Mouse (Mus musculus) heart, embryonic 16.5 days (tissue): ENCODE measurements around the gene Dyrk1b. TPM values are rescaled to one million over a fixed set of nuclear protein-coding genes. Genes with fewer than 3 reads are reported as not detected.
A peak's percentile ranks its signal among the peaks of the same experiment; 100 is the strongest.
"Not testable (repeated sequence)": the region's sequence is repeated elsewhere in the genome, so short reads cannot be mapped to it uniquely, and the experiment has no call there.

Experiments used
- ATAC-seq: fragments of 200-750 bp; cut with Nextera tagmentation; replicated peaks from 2 replicates; pipeline ENCODE4 v1.8.0; 2017; ENCODE audit warnings: moderate number of reproducible peaks; ENCODE audit not compliant: insufficient read depth, low FRiP score; ENCODE audit errors: extremely low read depth
- H3K27ac ChIP-seq: fragments of 300-500 bp; sonication (generic); 2 replicates; pipeline ENCODE4 v1.5.1; 2014; ENCODE audit warnings: mild to moderate bottlenecking, low read length, control low read depth, moderate library complexity
- H3K27me3 ChIP-seq: fragments of 300-500 bp; sonication (generic); 2 replicates; pipeline ENCODE4 v1.6.1; 2014; ENCODE audit warnings: low read length, mixed read lengths; ENCODE audit not compliant: control insufficient read depth, insufficient read depth
- H3K36me3 ChIP-seq: fragments of 300-500 bp; sonication (generic); 2 replicates; pipeline ENCODE4 v1.6.1; 2014; ENCODE audit not compliant: control insufficient read depth, insufficient read depth
- H3K4me1 ChIP-seq: fragments of 300-500 bp; sonication (generic); 2 replicates; pipeline ENCODE4 v1.6.1; 2014; ENCODE audit warnings: low read length, mixed read lengths; ENCODE audit not compliant: control insufficient read depth, insufficient read depth
- H3K4me2 ChIP-seq: fragments of 300-500 bp; sonication (generic); 2 replicates; pipeline ENCODE4 v1.6.1; 2014; ENCODE audit warnings: low read depth, mild to moderate bottlenecking, control low read depth, low read length
- H3K4me3 ChIP-seq: fragments of 300-500 bp; sonication (generic); 2 replicates; pipeline ENCODE4 v1.5.1; 2014; ENCODE audit warnings: mild to moderate bottlenecking, control low read depth, low read length
- H3K9ac ChIP-seq: fragments of 300-500 bp; sonication (generic); 2 replicates; pipeline ENCODE4 v1.6.1; 2014; ENCODE audit warnings: low read length, control low read depth
- H3K9me3 ChIP-seq: fragments of 300-500 bp; sonication (generic); replicated peaks from 2 replicates; pipeline ENCODE4 v1.6.1; 2016; ENCODE audit warnings: low read length; ENCODE audit not compliant: control insufficient read depth
- WGBS: fragments of 180-500 bp; shearing (Covaris S2); extraction: QIAGEN DNeasy Blood & Tissue Kit; methylation state at CpG from one replicate; pipeline ENCODE4 v1.1.7; 2014; 5-methylcytosine and 5-hydroxymethylcytosine counted together
- polyA plus RNA-seq: library from polyadenylated mRNA; unstranded; fragments of >200 nt; fragmentation: Nextera tagmentation; extraction: Ambion mirVana; gene quantifications from 2 replicates; pipeline ENCODE4 v1.2.1, GENCODE M21; 2015

Dyrk1b gene
- 7.7 and 8.9 TPM in 2 replicates for polyA plus RNA-seq

- WGBS: under 1% methylated on average over 25 of the region's 25 CpGs
- H3K4me3 ChIP-seq: peak within 1 kb of the TSS; percentile 89
- H3K4me2 ChIP-seq: peak within 1 kb of the TSS; percentile 68
- no peaks in the 10 kb centered on the region for H3K27me3 ChIP-seq
- peak within 1 kb of the TSS; percentile 85 for H3K27ac ChIP-seq
- ATAC-seq: peak; percentile 91
- peaks cover 57% of the 10 kb centered on the region for H3K36me3 ChIP-seq
- H3K4me1 ChIP-seq: peaks cover 6% of the 10 kb centered on the region
- peak within 1 kb of the TSS; percentile 78 for H3K9ac ChIP-seq
- no peaks in the 10 kb centered on the region for H3K9me3 ChIP-seq
Measured at GRCm38 (mm10) chr7:28179228-28179627, at the start of gene Dyrk1b. TSS of gene Dyrk1b (plus strand) at chr7:28179469.

- no peak overlapping the region for H3K9ac ChIP-seq
- H3K4me1 ChIP-seq: no peaks in the 10 kb centered on the region
- no peak overlapping the region for H3K4me2 ChIP-seq
- no peak overlapping the region for H3K4me3 ChIP-seq
- no peak for ATAC-seq
- WGBS: 62% methylated on average over 5 of the region's 5 CpGs
- H3K27ac ChIP-seq: no peak overlapping the region
- no peaks in the 10 kb centered on the region for H3K9me3 ChIP-seq
- H3K27me3 ChIP-seq: no peaks in the 10 kb centered on the region
- H3K36me3 ChIP-seq: no peaks in the 10 kb centered on the region
Measured at GRCm38 (mm10) chr7:28137613-28138012, 41.7 kb upstream of the Dyrk1b start.

- Histone ChIP-seq H3K4me1 (no peaks in the 10 kb centered on the region), H3K27ac (no peak overlapping the region), H3K4me3 (no peak overlapping the region), H3K36me3 (no peaks in the 10 kb centered on the region), H3K9ac (no peak overlapping the region), H3K27me3 (peaks cover 3% of the 10 kb centered on the region; the same call in 1 of the 2 replicates), H3K9me3 (peaks cover 5% of the 10 kb centered on the region), H3K4me2 (no peak overlapping the region)
- ATAC-seq: no peak
- WGBS: 13% methylated on average over 3 of the region's 3 CpGs
Measured at GRCm38 (mm10) chr7:28148263-28148662, 31.0 kb upstream of the Dyrk1b start.

GRCm38 (mm10) chr7:28149841-28150240 is 29.4 kb upstream of the Dyrk1b start:
- Histone ChIP-seq H3K9ac (no peak overlapping the region), H3K9me3 (no peaks in the 10 kb centered on the region), H3K4me3 (no peak overlapping the region), H3K4me2 (no peak overlapping the region), H3K27ac (no peak overlapping the region), H3K27me3 (peaks cover 3% of the 10 kb centered on the region; the same call in 1 of the 2 replicates), H3K4me1 (no peaks in the 10 kb centered on the region), H3K36me3 (no peaks in the 10 kb centered on the region)
- no peak for ATAC-seq
- 75% methylated on average over 1 of the region's 1 CpGs for WGBS

GRCm38 (mm10) chr7:28151584-28152221 is 27.6 kb upstream of the Dyrk1b start:
- Histone ChIP-seq H3K9ac (no peak overlapping the region), H3K27me3 (peaks cover 3% of the 10 kb centered on the region; the same call in 1 of the 2 replicates), H3K27ac (no peak overlapping the region), H3K9me3 (no peaks in the 10 kb centered on the region), H3K36me3 (no peaks in the 10 kb centered on the region), H3K4me2 (no peak overlapping the region), H3K4me3 (no peak overlapping the region), H3K4me1 (no peaks in the 10 kb centered on the region)
- ATAC-seq: no peak
- 15% methylated on average over 13 of the region's 13 CpGs for WGBS

- not testable (repeated sequence) for H3K27ac ChIP-seq, H3K9ac ChIP-seq, ATAC-seq, H3K9me3 ChIP-seq, H3K36me3 ChIP-seq, H3K4me2 ChIP-seq, H3K4me1 ChIP-seq, H3K27me3 ChIP-seq, H3K4me3 ChIP-seq
- WGBS: 31% methylated on average over 4 of the region's 5 CpGs
Measured at GRCm38 (mm10) chr7:28153595-28153994, 25.7 kb upstream of the Dyrk1b start.

- no peaks in the 10 kb centered on the region for H3K36me3 ChIP-seq
- H3K27me3 ChIP-seq: no peaks in the 10 kb centered on the region
- H3K4me3 ChIP-seq: no peak overlapping the region
- no peak overlapping the region for H3K4me2 ChIP-seq
- no peaks in the 10 kb centered on the region for H3K4me1 ChIP-seq
- no peak overlapping the region for H3K9ac ChIP-seq
- WGBS: 31% methylated on average over 6 of the region's 6 CpGs
- no peak overlapping the region for H3K27ac ChIP-seq
- no peak for ATAC-seq
- H3K9me3 ChIP-seq: no peaks in the 10 kb centered on the region
Measured at GRCm38 (mm10) chr7:28159292-28159691, 20.0 kb upstream of the Dyrk1b start.

GRCm38 (mm10) chr7:28159893-28160292 is 19.4 kb upstream of the Dyrk1b start:
- no peaks in the 10 kb centered on the region for H3K4me1 ChIP-seq
- H3K4me3 ChIP-seq: no peak overlapping the region
- no peak overlapping the region for H3K9ac ChIP-seq
- H3K9me3 ChIP-seq: no peaks in the 10 kb centered on the region
- H3K4me2 ChIP-seq: no peak overlapping the region
- H3K27me3 ChIP-seq: no peaks in the 10 kb centered on the region
- 71% methylated on average over 3 of the region's 3 CpGs for WGBS
- no peaks in the 10 kb centered on the region for H3K36me3 ChIP-seq
- no peak overlapping the region for H3K27ac ChIP-seq
- ATAC-seq: no peak

- H3K27me3 ChIP-seq: no peaks in the 10 kb centered on the region
- no peak overlapping the region for H3K27ac ChIP-seq
- no peak overlapping the region for H3K4me3 ChIP-seq
- peaks cover 5% of the 10 kb centered on the region; the same call in 1 of the 2 replicates for H3K9me3 ChIP-seq
- H3K36me3 ChIP-seq: no peaks in the 10 kb centered on the region
- no peak overlapping the region for H3K4me2 ChIP-seq
- H3K9ac ChIP-seq: no peak overlapping the region
- no peaks in the 10 kb centered on the region for H3K4me1 ChIP-seq
- no peak for ATAC-seq
- 52% methylated on average over 9 of the region's 9 CpGs for WGBS
Measured at GRCm38 (mm10) chr7:28161163-28161749, 18.0 kb upstream of the Dyrk1b start.
